Mouse (Mus musculus): Measurements from ENCODE around the gene Tubd1. TPM values are rescaled to one million over a fixed set of nuclear protein-coding genes. Genes with fewer than 3 reads are reported as not detected.

Gene Tubd1
- polyA plus RNA-seq, 1 experiment = 7.9 TPM

- DNase-seq (ENCODE audit: low spot score) = no peak
These were observed 53.8 kb downstream of the Tubd1 start for GRCm38 (mm10) chr11:86598572-86598971.

- DNase-seq (ENCODE audit: low spot score) = no peak
These were observed 54.8 kb downstream of the Tubd1 start for GRCm38 (mm10) chr11:86599378-86600208.

DNA sequence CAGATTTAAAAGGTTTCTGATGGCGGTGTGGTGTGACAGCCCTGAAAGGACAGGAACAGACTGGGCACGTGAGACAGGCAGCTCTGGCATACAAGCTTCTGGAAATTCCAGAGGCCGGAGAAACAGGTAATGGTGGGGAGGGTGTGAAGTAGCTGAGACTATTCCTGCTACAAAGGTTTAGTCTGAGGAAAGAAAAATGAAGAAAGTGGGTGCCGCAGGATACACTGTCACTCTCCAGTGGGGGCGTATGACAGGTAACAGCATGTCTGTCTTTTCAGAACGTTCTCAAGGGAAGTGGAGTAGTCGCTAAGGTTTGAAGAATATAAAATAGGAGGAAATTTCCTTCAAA lies 55.4 kb downstream of the Tubd1 start:
- DNase-seq (ENCODE audit: low spot score) = no peak

GRCm38 (mm10) chr11:86602116-86602515 lies 57.3 kb downstream of the Tubd1 start:
- DNase-seq (ENCODE audit: low spot score) = no peak

DNA sequence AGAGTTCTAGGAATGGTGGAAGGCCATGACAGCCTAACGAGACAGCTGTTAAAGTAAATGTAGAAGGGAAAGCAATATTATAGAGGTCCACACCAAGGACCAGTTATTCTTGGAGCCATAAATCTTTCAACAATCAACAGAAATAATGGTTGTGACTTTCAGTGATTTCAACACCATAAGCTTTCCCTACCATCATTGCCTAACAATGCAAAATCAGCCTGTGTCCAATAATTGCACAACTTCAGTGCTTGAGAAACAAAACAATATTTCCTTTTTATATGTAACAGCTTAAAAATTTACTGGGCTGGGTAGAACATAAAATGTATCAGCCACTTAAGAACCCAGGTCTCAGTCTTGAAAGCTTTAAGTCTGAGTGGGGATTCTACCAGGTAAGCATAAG lies 58.9 kb downstream of the Tubd1 start:
- DNase-seq (ENCODE audit: low spot score) = no peak

DNA sequence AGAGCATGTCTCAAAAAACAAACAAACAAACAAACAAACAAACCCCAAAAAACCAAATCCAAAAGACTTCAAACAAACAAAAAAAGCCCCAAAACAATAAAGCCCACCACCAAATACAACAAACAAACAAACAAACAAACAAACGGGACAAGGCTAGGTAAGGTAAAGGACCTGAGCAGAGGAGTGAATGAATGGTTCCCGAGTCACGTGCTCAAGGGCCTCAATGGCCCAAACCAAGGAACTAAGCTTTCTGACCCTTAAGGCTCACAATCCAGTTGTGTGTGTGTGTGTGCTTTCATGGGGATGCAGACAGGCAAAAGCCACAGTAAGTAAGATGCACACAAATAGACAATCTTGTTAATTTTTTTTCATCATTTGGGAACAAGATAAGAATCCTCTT lies 59.5 kb downstream of the Tubd1 start:
- no peak for DNase-seq (ENCODE audit: low spot score)

DNA sequence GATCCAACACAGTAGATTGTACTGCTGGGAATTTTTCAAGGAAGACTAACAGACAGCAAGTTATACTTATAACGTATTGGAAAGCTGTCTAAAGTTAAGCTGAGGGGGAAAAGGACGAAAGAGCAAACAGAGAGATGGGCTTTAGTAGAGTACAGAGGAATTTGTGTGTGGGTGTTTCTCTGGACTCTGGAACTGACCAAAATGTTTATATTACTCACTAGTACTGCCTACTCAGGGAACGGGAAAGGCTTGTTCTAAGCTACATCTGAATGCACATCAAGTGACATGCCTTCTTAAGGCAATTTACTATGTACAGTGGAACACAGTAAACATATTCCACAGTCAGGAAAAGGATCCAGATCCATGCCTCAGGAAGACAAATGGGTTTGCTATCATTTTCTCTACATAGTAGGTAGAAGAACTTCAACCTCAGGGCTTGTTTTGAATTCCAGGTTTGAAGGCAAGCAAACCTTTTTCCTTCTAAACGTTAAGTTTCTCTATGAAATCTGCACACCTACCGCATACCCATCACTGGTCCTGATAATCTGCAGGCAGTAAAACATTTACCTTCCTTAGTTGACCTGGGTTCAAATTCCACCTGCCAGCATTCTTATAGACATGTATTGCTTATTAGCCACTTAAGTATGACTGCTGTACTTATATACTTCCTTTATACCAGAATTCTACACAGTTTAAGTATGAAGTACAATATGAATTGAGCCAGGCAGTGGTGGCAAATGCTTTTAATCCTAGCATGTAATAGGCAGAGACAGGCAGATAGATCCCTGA lies 60.1 kb downstream of the Tubd1 start:
- no peak for DNase-seq (ENCODE audit: low spot score)

DNA sequence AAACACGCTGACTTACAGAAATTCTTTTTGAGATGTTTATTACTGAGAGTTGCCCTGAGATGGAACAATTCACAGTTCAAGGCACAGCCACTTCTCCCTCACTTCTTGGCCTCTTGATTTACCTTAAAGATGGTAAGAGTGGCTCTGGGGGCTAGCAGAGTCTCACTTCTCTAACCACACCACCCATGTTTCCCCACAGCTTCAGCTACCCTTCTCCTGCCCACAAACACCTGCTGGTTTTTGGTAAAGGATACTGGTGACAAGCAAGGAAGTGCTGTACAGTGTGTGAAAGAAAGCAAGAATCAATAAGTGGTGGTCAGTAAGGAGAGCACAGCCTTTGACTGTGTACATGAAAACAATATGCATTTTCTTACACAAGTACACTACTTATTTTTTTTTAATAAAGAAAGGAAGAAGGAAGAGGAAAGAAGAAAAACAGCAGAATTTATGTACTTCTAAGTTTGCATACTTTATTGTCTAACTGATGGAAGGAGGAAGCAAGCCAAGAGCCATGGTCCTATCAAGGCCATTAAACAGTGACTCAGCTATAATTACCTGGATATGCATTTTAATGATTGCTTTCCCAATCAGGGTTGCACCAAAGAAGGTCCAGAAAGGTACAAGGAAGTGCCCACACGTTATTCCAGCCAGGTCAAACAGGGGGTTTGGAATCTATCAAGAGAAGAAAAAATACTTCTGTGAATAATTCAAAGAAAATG lies 62.0 kb downstream of the Tubd1 start:
- no peak for DNase-seq (ENCODE audit: low spot score)

DNA sequence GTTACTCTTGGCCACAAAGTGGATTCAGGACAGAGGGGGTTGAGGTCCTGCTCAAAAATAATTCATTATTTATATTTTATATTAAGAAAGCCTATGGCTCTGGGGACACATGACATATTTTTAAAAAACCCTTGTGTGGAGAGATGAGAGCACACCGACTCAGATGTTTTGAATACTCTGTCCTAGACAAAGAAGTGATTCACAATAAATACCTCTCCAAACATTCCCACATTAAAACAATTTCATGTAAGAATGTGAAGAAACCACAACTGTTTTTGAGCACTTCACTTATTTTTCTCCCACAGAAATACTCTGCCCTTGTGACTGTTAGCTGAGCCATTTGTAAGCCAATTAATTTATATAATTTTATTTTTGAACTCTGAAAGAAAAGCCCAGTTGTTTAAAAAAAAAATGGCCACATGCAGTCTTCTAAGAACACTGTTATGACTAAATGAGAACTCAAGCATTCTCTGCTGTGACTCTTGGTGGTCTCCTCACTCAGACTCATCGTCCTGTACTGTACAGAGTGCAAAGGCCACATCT lies 63.1 kb downstream of the Tubd1 start:
- no peak for DNase-seq (ENCODE audit: low spot score)

DNA sequence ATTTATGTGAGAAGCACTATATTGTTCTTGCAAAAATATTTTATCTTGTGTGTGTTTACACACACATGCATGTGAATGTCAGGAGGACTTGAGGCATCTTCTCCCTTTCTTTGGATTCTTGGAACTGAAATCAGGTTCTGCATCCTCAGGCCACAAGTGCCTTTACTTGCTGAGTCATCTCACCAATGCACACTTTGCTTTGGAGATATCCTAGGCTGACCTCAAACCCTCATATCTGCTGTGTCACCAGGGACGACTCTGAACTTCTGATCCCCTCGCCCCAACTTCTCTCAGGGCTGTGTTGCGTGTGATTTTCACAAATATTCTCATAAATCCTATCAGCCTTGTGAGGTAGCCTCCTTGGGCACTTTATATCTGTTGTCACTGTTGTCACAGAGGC lies 65.4 kb downstream of the Tubd1 start:
- DNase-seq (ENCODE audit: low spot score) = no peak

GRCm38 (mm10) chr11:86611991-86612390 lies 67.2 kb downstream of the Tubd1 start:
- no peak for DNase-seq (ENCODE audit: low spot score)

DNA sequence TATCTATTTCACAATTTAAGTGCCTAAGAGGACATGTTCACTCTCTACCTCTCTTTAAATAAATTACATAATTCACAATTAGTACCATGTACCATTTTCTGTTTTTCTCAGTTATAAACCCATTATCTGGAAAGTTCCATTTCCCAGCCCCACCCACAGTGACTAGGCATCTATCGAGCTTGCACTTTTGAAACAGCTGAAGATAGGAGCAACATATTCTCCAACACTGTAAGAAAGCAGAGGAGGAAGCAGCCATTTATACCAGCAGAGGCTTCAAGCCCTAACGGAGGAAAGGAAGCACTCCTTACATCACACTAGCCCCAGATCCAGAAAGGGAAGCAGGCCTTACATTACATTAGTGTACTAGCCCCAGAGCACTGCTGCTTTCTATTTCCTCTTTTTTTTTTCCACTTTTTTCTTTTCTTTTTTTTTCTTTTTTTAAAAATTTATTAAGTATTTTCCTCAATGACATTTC lies 69.3 kb downstream of the Tubd1 start:
- DNase-seq (ENCODE audit: low spot score) = no peak

DNA sequence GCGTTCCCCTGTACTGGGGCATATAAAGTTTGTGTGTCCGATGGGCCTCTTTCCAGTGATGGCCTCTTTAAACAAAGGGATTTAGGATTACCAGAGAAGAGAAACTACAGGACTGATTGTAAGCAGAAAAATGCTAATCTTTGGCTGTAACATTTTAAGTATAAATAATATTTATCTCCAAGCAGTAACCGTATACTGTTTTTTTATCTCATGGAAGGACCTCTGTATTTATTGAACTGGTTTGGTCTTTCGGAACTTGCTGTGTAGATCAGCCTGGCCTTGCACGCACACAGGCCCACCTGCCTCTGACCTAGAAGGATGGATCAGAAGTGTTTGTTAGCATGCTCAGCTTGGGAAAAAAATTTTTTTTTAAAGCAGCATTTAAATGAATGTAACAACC lies 69.8 kb downstream of the Tubd1 start:
- no peak for DNase-seq (ENCODE audit: low spot score)

Other genes with a start within 250 kb of the Tubd1 start
- 12.9 and 15.4 TPM in 2 replicates for gene Med13, start 187.4 kb upstream of the Tubd1 start, polyA plus RNA-seq (2012; rRNA removed)
- 22.5 and 26.4 TPM in 2 replicates for gene Rnft1, start 60.3 kb upstream of the Tubd1 start, polyA plus RNA-seq (2012; rRNA removed)
- 17.4 and 17.9 TPM in 2 replicates for gene Rps6kb1, start 186 bp upstream of the Tubd1 start, polyA plus RNA-seq (2012; rRNA removed)
- 232 and 365 TPM in 2 replicates for gene Vmp1, start 138.8 kb downstream of the Tubd1 start, polyA plus RNA-seq (2012; rRNA removed)
- gene Ptrh2, start 139.0 kb downstream of the Tubd1 start, polyA plus RNA-seq (2012; rRNA removed) = 11.9 and 12.8 TPM in 2 replicates
- 193 and 196 TPM in 2 replicates for gene Cltc, start 212.6 kb downstream of the Tubd1 start, polyA plus RNA-seq (2012; rRNA removed)

Measured in urinary bladder, adult 2 months (tissue).